Mouse (Mus musculus): ENCODE results near the gene Nadk.

GRCm38 (mm10) chr4:155582279-155582905 lies 20.2 kb downstream of the Nadk start:
- TF ChIP-seq CTCF (conservative IDR thresholded peaks at IDR 0.05; ENCODE audit: low read length) (no peak), NANOG (IDR thresholded peaks at IDR 0.05; ENCODE audit: borderline replicate concordance, low read length) (no peak)

Measured in E14TG2a.4 (cell line).